22 mouse cellular contexts compared by ENCODE assay signal in the genomic region with DNA sequence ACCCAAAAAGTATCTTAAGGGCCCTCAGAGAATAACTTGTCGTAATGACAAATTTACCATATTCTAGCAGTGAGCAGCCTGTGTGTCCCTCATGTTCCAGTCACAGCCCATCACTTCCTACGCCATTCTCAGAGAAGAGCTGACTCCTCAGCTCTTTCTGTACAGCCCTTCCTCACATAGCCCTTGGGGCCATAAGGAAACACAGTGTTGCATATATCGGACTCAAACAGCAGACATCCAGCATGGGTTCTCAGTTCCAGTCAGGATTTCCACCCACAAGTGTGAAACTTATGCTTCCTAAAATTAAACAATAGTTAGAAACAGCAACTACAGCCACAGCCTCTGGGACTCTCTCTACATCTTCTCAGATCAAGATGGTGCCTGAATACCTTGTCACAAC.
"Had no signal": no experiment of that assay in that cellular context is flagged by ENCODE, and none has a peak within 500 bp of the region (broad histone marks: within the 10 kb centered on the region; RNA-seq: fewer than 3 reads in every experiment).

No protein-coding gene starts in this region.

- H3K4me3 ChIP-seq: gastrocnemius, adult 2 months; heart, adult 2 months; heart, embryonic 12.5 days; hindbrain, embryonic 10.5 days; hindbrain, embryonic 12.5 days; intestine, embryonic 15.5 days; layer of hippocampus, adult 2 months; limb, embryonic 10.5 days; limb, embryonic 12.5 days; liver, embryonic 13.5 days; liver, embryonic 15.5 days had no signal

- DNase-seq: gastrocnemius, adult 2 months; gastrocnemius, postnatal 10 days; gastrocnemius, postnatal 25 days; heart, adult 2 months; heart, postnatal 10 days; heart, postnatal 4 days; kidney, adult 18-20 months; kidney, adult 8-10 months; kidney, postnatal 10 days; kidney, postnatal 25 days; kidney, postnatal 4 days; liver; liver, embryonic 13.5 days had no signal

- H3K36me3 ChIP-seq: hindbrain, embryonic 10.5 days; hindbrain, embryonic 12.5 days; intestine, embryonic 15.5 days; limb, embryonic 10.5 days; limb, embryonic 12.5 days; liver, embryonic 13.5 days; liver, embryonic 15.5 days had no signal

- H3K4me1 ChIP-seq: hindbrain, embryonic 10.5 days; hindbrain, embryonic 12.5 days; intestine, embryonic 15.5 days; limb, embryonic 12.5 days; liver, embryonic 13.5 days; liver, embryonic 15.5 days had no signal

- H3K27ac ChIP-seq: gastrocnemius, adult 2 months; heart, adult 2 months; hindbrain, embryonic 10.5 days; hindbrain, embryonic 12.5 days; hindbrain, embryonic 14.5 days; intestine, embryonic 15.5 days; limb, embryonic 10.5 days; limb, embryonic 12.5 days; liver, embryonic 13.5 days; liver, embryonic 15.5 days had no signal

- H3K9me3 ChIP-seq: hindbrain, embryonic 10.5 days; hindbrain, embryonic 12.5 days; intestine, embryonic 15.5 days; limb, embryonic 10.5 days; limb, embryonic 12.5 days; liver, embryonic 13.5 days; liver, embryonic 15.5 days had no signal

- H3K27me3 ChIP-seq: heart, embryonic 12.5 days; hindbrain, embryonic 12.5 days; intestine, embryonic 15.5 days; limb, embryonic 12.5 days; liver, embryonic 13.5 days; liver, embryonic 15.5 days had no signal
